In genomic region chr2:126039414-126039891, GRCm38 (mm10) we compare ENCODE assay signal across 13 mouse cellular contexts. TPM values are rescaled to one million over a fixed set of nuclear protein-coding genes. Genes with fewer than 3 reads are reported as not detected.
DNase-seq lines count a peak whose midpoint lies in the region; TF ChIP-seq lines count a peak whose summit lies in the region.
"Had no signal": no experiment of that assay in that cellular context is flagged by ENCODE, and none has a peak within 500 bp of the region (broad histone marks: within the 10 kb centered on the region; RNA-seq: fewer than 3 reads in every experiment).

No protein-coding gene starts in this region.

- TF ChIP-seq CTCF in lung, adult 2 months (IDR thresholded peaks at IDR 0.05; ENCODE audit: insufficient read depth, low read length): no peak

- peak; percentile 10 for DNase-seq in cerebellum, adult 9-11 months
- DNase-seq in cerebellum, adult 11 months: no peak
- peak; percentile 12 for DNase-seq in right cerebral cortex, adult 18-20 months
- DNase-seq in right cerebral cortex, adult 2 months (ENCODE audit: low spot score in 2 of 2): no peak
- DNase-seq in lung, adult 2 months: peak; percentile 25
- DNase-seq in ovary, postnatal 36 days (ENCODE audit: low spot score): no peak
- no peak for DNase-seq in kidney, postnatal 10 days
- no peak for DNase-seq in kidney, adult 8-10 months
- DNase-seq: adrenal gland, postnatal 14 days; cerebellum, postnatal 36 days; liver; midbrain, embryonic 14.5 days; thymus, postnatal 25 days had no signal

- H3K4me1 ChIP-seq in lung, adult 2 months (ENCODE audit: control insufficient read depth, insufficient read depth, low read length): no peaks in the 10 kb centered on the region

- 36% methylated on average over 4 of the region's 4 CpGs for WGBS in lung, adult 2 months

- no peak for TF ChIP-seq POLR2A in lung, adult 2 months (IDR thresholded peaks at IDR 0.05; ENCODE audit: borderline replicate concordance, extremely low read depth, low read depth, low read length)

- H3K4me3 ChIP-seq in lung, adult 2 months (replicated peaks; ENCODE audit: extremely low read depth, low read depth, low read length): no peak overlapping the region

RNA-seq across cellular contexts. Expression of gene Fgf7, which starts 5.0 kb away (rescaled TPM):
- 8.8 and 17.2 TPM in 2 replicates for polyA plus RNA-seq in lung, adult 2 months (2012; rRNA removed)

Comparison
In these comparisons a context has a peak if more than half of its experiments do, and no peak if none do; other contexts are left out.
1. DNase-seq: peak in cerebellum, adult 9-11 months (single experiment), right cerebral cortex, adult 18-20 months (single experiment) and lung, adult 2 months (single experiment); none in cerebellum, adult 11 months (single experiment), right cerebral cortex, adult 2 months (0 of 2), ovary, postnatal 36 days (single experiment), kidney, postnatal 10 days (single experiment) and kidney, adult 8-10 months (0 of 2).